Mouse (Mus musculus) myocyte (in vitro differentiated cells): Measurements from ENCODE around the gene Ascl2. TPM values are rescaled to one million over a fixed set of nuclear protein-coding genes. Genes with fewer than 3 reads are reported as not detected.

Experiments used
- H3K27me3 ChIP-seq: one replicate; pipeline ENCODE4 v1.6.1; 2011; ENCODE audit not compliant: control insufficient read depth, insufficient read depth, insufficient read length
- H3K36me3 ChIP-seq: one replicate; pipeline ENCODE4 v1.6.1; 2011; ENCODE audit not compliant: control insufficient read depth, insufficient read depth
- H3K4me2 ChIP-seq: one replicate; pipeline ENCODE4 v1.6.1; 2011; ENCODE audit warnings: low read depth, control low read depth
- H3K4me3 ChIP-seq: one replicate; pipeline ENCODE4 v1.5.1; 2011; ENCODE audit warnings: mild to moderate bottlenecking, control low read depth, moderate library complexity
- H3K79me2 ChIP-seq: one replicate; pipeline ENCODE4 v1.6.1; 2011; ENCODE audit not compliant: control insufficient read depth, insufficient read depth
- H3ac ChIP-seq: one replicate; pipeline ENCODE4 v1.6.1; 2011; ENCODE audit not compliant: control insufficient read depth, insufficient read length
- CEBPB ChIP-seq: IDR thresholded peaks from 2 replicates; pipeline ENCODE4 v1.6.1; 2011; ENCODE audit warnings: mild to moderate bottlenecking, moderate library complexity; ENCODE audit not compliant: poor library complexity, insufficient read depth, severe bottlenecking
- E2F4 ChIP-seq: IDR thresholded peaks from one replicate; pipeline ENCODE4 v1.6.1; 2011; ENCODE audit warnings: mild to moderate bottlenecking, control low read depth, moderate library complexity; ENCODE audit not compliant: insufficient read depth
- MAX ChIP-seq: IDR thresholded peaks from one replicate; pipeline ENCODE4 v1.6.1; 2011; ENCODE audit warnings: low read depth, mild to moderate bottlenecking, control low read depth
- MYOD1 ChIP-seq, 3 experiments: IDR thresholded peaks; one replicate each; pipeline ENCODE4 v1.6.1; 2011; ENCODE audit warnings: control low read depth in 2 of 3, low read depth in 2 of 3, mild to moderate bottlenecking in 2 of 3, moderate library complexity in 1 of 3; ENCODE audit not compliant: insufficient read length in 2 of 3, control insufficient read depth in 1 of 3
- MYOG ChIP-seq, 3 experiments: IDR thresholded peaks; one replicate each; pipeline ENCODE4 v1.6.1; 2011; ENCODE audit warnings: control low read depth in 2 of 3, low read depth in 2 of 3, mild to moderate bottlenecking in 2 of 3; ENCODE audit not compliant: insufficient read length in 2 of 3, control insufficient read depth in 1 of 3, insufficient read depth in 1 of 3
- POLR2A ChIP-seq: IDR thresholded peaks from one replicate; pipeline ENCODE4 v1.6.1; 2011; ENCODE audit warnings: low read depth, mild to moderate bottlenecking, control low read depth, moderate library complexity; ENCODE audit not compliant: insufficient read length
- POLR2AphosphoS2 ChIP-seq: IDR thresholded peaks from one replicate; pipeline ENCODE4 v1.6.1; 2011; ENCODE audit warnings: low read depth, control low read depth; ENCODE audit not compliant: insufficient read length
- REST ChIP-seq: IDR thresholded peaks from one replicate; pipeline ENCODE4 v1.6.1; 2011; ENCODE audit warnings: mild to moderate bottlenecking, control low read depth, moderate library complexity; ENCODE audit not compliant: insufficient read depth, insufficient read length
- SRF ChIP-seq: IDR thresholded peaks from one replicate; pipeline ENCODE4 v1.6.1; 2011; ENCODE audit warnings: low read depth; ENCODE audit not compliant: control insufficient read depth, insufficient read length
- TCF12 ChIP-seq: IDR thresholded peaks from one replicate; pipeline ENCODE4 v1.6.1; 2011; ENCODE audit warnings: mild to moderate bottlenecking, control low read depth; ENCODE audit not compliant: poor library complexity, insufficient read depth, severe bottlenecking
- TCF3 ChIP-seq: IDR thresholded peaks from one replicate; pipeline ENCODE4 v1.6.1; 2011; ENCODE audit warnings: low read depth, control low read depth; ENCODE audit not compliant: insufficient read length
- USF1 ChIP-seq: IDR thresholded peaks from one replicate; pipeline ENCODE4 v1.6.1; 2011; ENCODE audit warnings: low read depth, mild to moderate bottlenecking, control low read depth, moderate library complexity
- polyA plus RNA-seq: library from polyadenylated mRNA; unstranded; fragments of >200 nt; fragmentation: generic; extraction: Trizol; gene quantifications from one replicate; pipeline ENCODE4 v1.2.1, GENCODE M21; 2012; ENCODE audit warnings: missing spikeins

Gene Ascl2
- polyA plus RNA-seq, 1 experiment, result not detected

DNA sequence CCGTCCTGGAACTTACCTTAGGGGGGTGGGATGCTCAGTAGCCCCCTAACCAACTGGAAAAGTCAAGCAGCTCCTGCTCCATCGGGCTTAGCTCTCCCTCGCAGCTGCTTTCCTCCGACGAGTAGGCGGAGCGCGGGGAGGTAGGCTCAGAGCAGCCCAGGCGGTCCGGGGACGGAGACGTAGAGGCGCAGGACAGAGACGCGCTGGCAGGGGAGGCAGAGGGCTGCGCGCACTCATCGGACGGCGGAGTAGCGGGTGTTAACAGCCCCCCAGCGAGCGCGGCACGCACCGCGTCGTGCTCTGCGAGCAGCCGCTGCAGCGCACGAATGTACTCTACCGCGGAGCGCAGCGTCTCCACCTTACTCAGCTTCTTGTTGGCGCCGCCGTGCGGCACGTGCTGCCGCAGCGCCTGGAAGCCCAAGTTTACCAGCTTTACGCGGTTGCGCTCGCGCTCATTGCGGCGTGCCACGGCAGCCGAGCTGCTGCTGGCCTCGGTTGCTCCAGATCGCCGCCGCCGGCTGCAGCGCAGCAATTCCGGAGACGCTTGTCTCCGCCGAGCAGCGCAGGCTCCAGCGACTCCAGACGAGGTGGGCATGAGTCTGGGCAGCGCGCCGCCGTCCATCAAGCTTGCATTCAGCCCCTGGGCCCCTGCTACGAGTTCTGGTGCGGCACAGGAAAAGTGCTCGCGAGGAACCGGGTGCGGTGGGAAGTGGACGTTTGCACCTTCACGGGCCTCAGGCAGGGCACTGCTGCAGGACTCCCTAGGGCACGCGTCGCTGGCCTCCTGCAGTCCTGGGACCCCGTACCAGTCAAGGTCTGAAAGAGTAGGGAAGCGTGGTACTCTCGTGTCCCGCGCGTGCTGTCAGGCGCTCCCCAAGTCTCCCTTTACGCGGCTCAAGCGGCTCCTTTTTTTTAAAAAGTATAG is 918 bp downstream of the Ascl2 start:
- Histone ChIP-seq H3K79me2 (no peaks in the 10 kb centered on the region), H3K36me3 (no peaks in the 10 kb centered on the region), H3ac (no peak overlapping the region), H3K4me3 (no peak overlapping the region), H3K4me2 (no peak overlapping the region), H3K27me3 (peaks cover 58% of the 10 kb centered on the region)
- TF ChIP-seq USF1 (no peak), CEBPB (no peak), SRF (no peak), MYOG (IDR thresholded peaks at IDR 0.05; ENCODE audit: control insufficient read depth in 1 of 3, insufficient read depth in 1 of 3, insufficient read length in 2 of 3, low read depth in 2 of 3) (no peak), TCF3 (no peak), TCF12 (no peak), POLR2A (no peak), POLR2AphosphoS2 (no peak), REST (no peak)

DNA sequence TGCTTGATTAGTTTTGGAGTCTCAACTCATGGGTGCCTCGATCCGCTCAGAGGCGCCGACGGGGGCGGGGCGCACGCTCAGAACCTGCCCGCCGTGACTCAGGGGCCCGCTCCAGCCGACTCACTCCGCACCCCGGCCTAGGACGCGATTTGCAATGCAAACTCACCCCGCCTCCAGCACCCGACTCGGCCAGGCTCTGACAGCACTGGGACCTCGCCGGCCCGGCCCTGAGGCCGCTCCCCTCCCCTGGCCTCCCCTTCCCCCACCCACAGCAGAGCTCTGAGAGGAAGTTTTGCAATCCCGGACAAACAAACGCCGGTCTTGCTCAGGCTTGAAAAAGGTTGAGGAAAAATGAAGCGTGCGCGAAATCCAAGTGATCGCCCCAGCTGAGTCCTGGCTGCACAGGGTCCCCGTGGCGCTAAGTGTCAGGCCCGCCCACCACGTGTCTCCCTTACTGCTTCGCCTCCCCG is 1.6 kb downstream of the Ascl2 start:
- no peak for TF ChIP-seq E2F4
- TF ChIP-seq POLR2AphosphoS2, result no peak
- no peak for TF ChIP-seq TCF12
- no peak for TF ChIP-seq USF1
- no peak for TF ChIP-seq MYOD1 (IDR thresholded peaks at IDR 0.05; ENCODE audit: control insufficient read depth in 1 of 3, insufficient read length in 2 of 3, low read depth in 2 of 3)
- no peak for TF ChIP-seq SRF
- no peak for TF ChIP-seq TCF3
- no peak for TF ChIP-seq MAX
- Histone ChIP-seq H3K27me3 (peaks cover 58% of the 10 kb centered on the region), H3K4me2 (no peak overlapping the region), H3K4me3 (no peak overlapping the region), H3ac (no peak overlapping the region), H3K79me2 (no peaks in the 10 kb centered on the region), H3K36me3 (no peaks in the 10 kb centered on the region)

DNA sequence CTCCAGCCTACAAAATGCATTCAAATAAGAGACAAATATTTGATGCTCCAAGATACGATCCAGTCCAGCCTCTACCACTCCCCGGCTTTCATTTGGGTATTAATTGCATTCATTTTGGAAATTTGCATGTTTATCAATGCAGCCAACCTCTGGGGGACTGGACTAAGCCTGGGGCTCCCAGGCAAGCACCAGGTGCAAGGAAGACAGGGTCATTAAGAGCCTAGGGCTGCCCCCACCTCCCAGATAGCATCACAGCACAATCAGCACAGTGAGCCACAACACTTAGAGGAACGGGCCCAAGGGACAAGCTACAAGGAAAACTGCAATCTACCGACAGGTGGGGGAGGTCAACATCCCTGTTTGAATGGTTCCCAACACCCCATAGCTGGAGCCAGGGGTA is 9.3 kb downstream of the Ascl2 start:
- H3K36me3 ChIP-seq, result no peaks in the 10 kb centered on the region
- H3K4me2 ChIP-seq, result no peak overlapping the region
- no peak overlapping the region for H3K4me3 ChIP-seq
- H3K27me3 ChIP-seq, result peaks cover 32% of the 10 kb centered on the region
- no peak overlapping the region for H3ac ChIP-seq
- H3K79me2 ChIP-seq, result no peaks in the 10 kb centered on the region
- TF ChIP-seq MYOD1 (IDR thresholded peaks at IDR 0.05; ENCODE audit: control insufficient read depth in 1 of 3, insufficient read length in 2 of 3, low read depth in 2 of 3) (no peak), CEBPB (no peak), TCF3 (no peak), MAX (no peak), USF1 (no peak), TCF12 (no peak), E2F4 (no peak), POLR2AphosphoS2 (no peak), MYOG (IDR thresholded peaks at IDR 0.05; ENCODE audit: control insufficient read depth in 1 of 3, insufficient read depth in 1 of 3, insufficient read length in 2 of 3, low read depth in 2 of 3) (no peak), REST (no peak), POLR2A (no peak), SRF (no peak)

DNA sequence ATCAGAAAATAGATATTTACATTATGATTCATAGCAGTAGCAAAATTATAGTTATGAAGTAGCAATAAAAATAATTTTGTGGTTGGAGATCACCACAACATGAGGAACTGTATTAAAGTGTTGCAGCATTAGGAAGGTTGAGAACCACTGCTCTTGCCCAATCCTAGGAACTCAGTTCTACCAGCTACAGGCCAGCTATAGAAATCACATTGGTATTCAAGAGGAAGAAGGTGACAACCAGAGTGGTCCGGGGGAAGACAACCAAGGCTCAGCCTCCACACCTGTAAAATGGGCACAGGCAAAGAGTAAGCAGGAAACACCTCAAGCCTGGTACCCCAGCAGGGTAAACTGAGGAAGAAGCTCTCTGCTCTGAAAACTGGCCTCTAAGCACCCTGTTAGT is 10.2 kb downstream of the Ascl2 start:
- Histone ChIP-seq H3K27me3 (peaks cover 24% of the 10 kb centered on the region), H3K4me3 (no peak overlapping the region), H3ac (no peak overlapping the region), H3K4me2 (no peak overlapping the region), H3K36me3 (no peaks in the 10 kb centered on the region), H3K79me2 (no peaks in the 10 kb centered on the region)
- no peak for TF ChIP-seq E2F4
- no peak for TF ChIP-seq REST
- TF ChIP-seq CEBPB, result no peak
- no peak for TF ChIP-seq MAX
- no peak for TF ChIP-seq MYOD1 (IDR thresholded peaks at IDR 0.05; ENCODE audit: control insufficient read depth in 1 of 3, insufficient read length in 2 of 3, low read depth in 2 of 3)
- TF ChIP-seq SRF, result no peak
- TF ChIP-seq TCF12, result no peak
- no peak for TF ChIP-seq POLR2A
- no peak for TF ChIP-seq MYOG (IDR thresholded peaks at IDR 0.05; ENCODE audit: control insufficient read depth in 1 of 3, insufficient read depth in 1 of 3, insufficient read length in 2 of 3, low read depth in 2 of 3)
- TF ChIP-seq TCF3, result no peak
- no peak for TF ChIP-seq POLR2AphosphoS2
- no peak for TF ChIP-seq USF1
